Mouse (Mus musculus) small intestine, adult 2 months (tissue): ENCODE results near the gene Fbxl2.

Source experiments
- CTCF ChIP-seq: fragments of 200-500 bp; IDR thresholded peaks from 2 replicates; pipeline ENCODE4 v1.5.1; 2012; ENCODE audit warnings: low read depth, mild to moderate bottlenecking, control low read depth, inconsistent platforms, low read length, moderate library complexity, mixed read lengths; ENCODE audit not compliant: insufficient replicate concordance, insufficient read length; ENCODE audit errors: extremely low read depth
- POLR2A ChIP-seq: fragments of 200-500 bp; IDR thresholded peaks from 2 replicates; pipeline ENCODE4 v1.6.1; 2012; ENCODE audit warnings: low read depth, mild to moderate bottlenecking, control low read depth, inconsistent platforms, low read length, moderate library complexity

DNA sequence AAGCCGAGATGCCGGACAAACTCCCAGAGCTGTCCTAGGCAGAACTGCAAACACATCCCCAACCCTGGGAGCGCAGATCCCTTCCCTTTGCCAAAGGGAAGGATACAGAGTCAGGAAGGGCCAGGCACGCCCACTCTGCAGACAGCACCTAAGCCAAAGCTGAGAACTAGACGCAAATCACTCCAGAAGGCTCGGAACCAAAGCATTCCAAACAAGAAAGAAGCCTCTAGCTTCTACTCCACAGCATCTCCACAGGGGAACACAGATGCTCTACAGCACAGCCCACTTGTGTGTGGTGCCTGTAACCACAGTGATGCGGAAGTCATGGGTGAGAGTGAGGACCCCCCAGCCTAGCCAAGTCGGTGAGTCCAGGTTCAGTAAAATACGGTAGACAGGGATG is 20.8 kb downstream of the Fbxl2 start:
- TF ChIP-seq CTCF (no peak), POLR2A (no peak)
